Mouse (Mus musculus) limb, embryonic 14.5 days (tissue): Measurements from ENCODE around the gene Il31ra. TPM values are rescaled to one million over a fixed set of nuclear protein-coding genes. Genes with fewer than 3 reads are reported as not detected.
A peak's percentile ranks its signal among the peaks of the same experiment; 100 is the strongest.

Source experiments
- ATAC-seq: fragments of 200-750 bp; cut with Nextera tagmentation; 2 replicates; pipeline ENCODE4 v1.8.0; 2017; ENCODE audit warnings: low read depth, moderate number of reproducible peaks, moderate TSS enrichment; ENCODE audit not compliant: low FRiP score
- DNase-seq: peaks from one replicate; pipeline ENCODE4 v3.0.0-alpha.2; 2015; ENCODE audit warnings: low spot score
- H3K27ac ChIP-seq: fragments of 300-500 bp; sonication (generic); replicated peaks from 2 replicates; pipeline ENCODE4 v1.5.1; 2014; ENCODE audit warnings: low read depth, mild to moderate bottlenecking, low read length, moderate library complexity, mixed read lengths
- H3K27me3 ChIP-seq: fragments of 300-500 bp; sonication (generic); 2 replicates; pipeline ENCODE4 v1.6.1; 2014; ENCODE audit warnings: low read length, mixed read lengths; ENCODE audit not compliant: control insufficient read depth, insufficient read depth
- H3K36me3 ChIP-seq: fragments of 300-500 bp; sonication (generic); 2 replicates; pipeline ENCODE4 v1.6.1; 2014; ENCODE audit warnings: mild to moderate bottlenecking, low read length, moderate library complexity, mixed read lengths; ENCODE audit not compliant: control insufficient read depth, insufficient read depth
- H3K4me1 ChIP-seq: fragments of 300-500 bp; sonication (generic); 2 replicates; pipeline ENCODE4 v1.6.1; 2014; ENCODE audit warnings: antibody characterized with exemption, low read length, mixed read lengths; ENCODE audit not compliant: control insufficient read depth, insufficient read depth
- H3K4me2 ChIP-seq: fragments of 300-500 bp; sonication (generic); replicated peaks from 2 replicates; pipeline ENCODE4 v1.6.1; 2014; ENCODE audit warnings: low read depth, mild to moderate bottlenecking, low read length, moderate library complexity; ENCODE audit not compliant: severe bottlenecking
- H3K4me3 ChIP-seq: fragments of 300-500 bp; sonication (generic); replicated peaks from 2 replicates; pipeline ENCODE4 v1.5.1; 2014; ENCODE audit warnings: low read length
- H3K9ac ChIP-seq: fragments of 300-500 bp; sonication (generic); 2 replicates; pipeline ENCODE4 v1.6.1; 2014; ENCODE audit warnings: mild to moderate bottlenecking, low read depth, low read length, moderate library complexity; ENCODE audit not compliant: severe bottlenecking
- H3K9me3 ChIP-seq: fragments of 300-500 bp; sonication (generic); 2 replicates; pipeline ENCODE4 v1.6.1; 2016; ENCODE audit warnings: low read length; ENCODE audit not compliant: control insufficient read depth
- POLR2A ChIP-seq: fragments of 200-500 bp; IDR thresholded peaks from 2 replicates; pipeline ENCODE4 v1.8.0; 2012; ENCODE audit warnings: inconsistent platforms, mild to moderate bottlenecking, moderate library complexity, borderline replicate concordance; ENCODE audit not compliant: insufficient read depth, insufficient read length; ENCODE audit errors: extremely low read depth
- WGBS: fragments of 180-500 bp; shearing (Covaris S2); extraction: QIAGEN DNeasy Blood & Tissue Kit; methylation state at CpG from one replicate; pipeline ENCODE4 v1.1.7; 2014; 5-methylcytosine and 5-hydroxymethylcytosine counted together
- polyA plus RNA-seq, 2 experiments: library from polyadenylated mRNA; depleted of rRNA in 1 of 2; stranded (reverse) in 1 of 2; unstranded in 1 of 2; fragments of >200 nt; fragmentation: Nextera tagmentation in 1 of 2; extraction: Ambion mirVana in 1 of 2; gene quantifications; 2 replicates each; pipeline versions ENCODE4 v1.2.1 to v1.2.3; 2012 to 2014

The Il31ra gene
- polyA plus RNA-seq, 2 experiments, result 0.21 to 0.38 TPM

- Histone ChIP-seq H3K36me3 (peaks cover 12% of the 10 kb centered on the region), H3K4me2 (no peak overlapping the region), H3K27me3 (no peaks in the 10 kb centered on the region), H3K4me3 (no peak overlapping the region), H3K4me1 (0 out of 2 replicates have a peak, but pooled peaks cover 4% of the 10 kb centered on the region), H3K27ac (no peak overlapping the region), H3K9me3 (no peaks in the 10 kb centered on the region), H3K9ac (no peak overlapping the region)
- no peak for TF ChIP-seq POLR2A
- no peak for ATAC-seq
- no peak for DNase-seq
- WGBS, result 92% methylated on average over 19 of the region's 19 CpGs
Measured at GRCm38 (mm10) chr13:112510437-112511212, 83.5 kb downstream of the Il31ra start.

GRCm38 (mm10) chr13:112509465-112509864 is 84.7 kb downstream of the Il31ra start:
- Histone ChIP-seq H3K9ac (no peak overlapping the region), H3K4me1 (0 out of 2 replicates have a peak, but pooled peaks cover 4% of the 10 kb centered on the region), H3K9me3 (no peaks in the 10 kb centered on the region), H3K4me3 (no peak overlapping the region), H3K4me2 (no peak overlapping the region), H3K27ac (no peak overlapping the region), H3K27me3 (no peaks in the 10 kb centered on the region), H3K36me3 (peaks cover 23% of the 10 kb centered on the region)
- 25% methylated on average over 4 of the region's 4 CpGs for WGBS
- DNase-seq (peak; percentile 83), ATAC-seq (peak; percentile 74; the same call in 1 of the 2 replicates)
- TF ChIP-seq POLR2A, result no peak

GRCm38 (mm10) chr13:112508487-112508886 is 85.7 kb downstream of the Il31ra start:
- H3K4me2 ChIP-seq, result no peak overlapping the region
- WGBS, result 61% methylated on average over 5 of the region's 5 CpGs
- no peaks in the 10 kb centered on the region for H3K27me3 ChIP-seq
- no peak for TF ChIP-seq POLR2A
- H3K9me3 ChIP-seq, result no peaks in the 10 kb centered on the region
- ATAC-seq (no peak), DNase-seq (no peak)
- H3K27ac ChIP-seq, result no peak overlapping the region
- H3K36me3 ChIP-seq, result peaks cover 33% of the 10 kb centered on the region
- H3K4me1 ChIP-seq, result 0 out of 2 replicates have a peak, but pooled peaks cover 4% of the 10 kb centered on the region
- H3K9ac ChIP-seq, result no peak overlapping the region
- no peak overlapping the region for H3K4me3 ChIP-seq

GRCm38 (mm10) chr13:112507691-112508090 is 86.5 kb downstream of the Il31ra start:
- WGBS, result 79% methylated on average over 13 of the region's 13 CpGs
- Histone ChIP-seq H3K36me3 (peaks cover 40% of the 10 kb centered on the region), H3K9me3 (no peaks in the 10 kb centered on the region), H3K9ac (no peak overlapping the region), H3K27ac (no peak overlapping the region), H3K4me3 (no peak overlapping the region), H3K27me3 (no peaks in the 10 kb centered on the region), H3K4me1 (0 out of 2 replicates have a peak, but pooled peaks cover 4% of the 10 kb centered on the region), H3K4me2 (no peak overlapping the region)
- no peak for TF ChIP-seq POLR2A
- ATAC-seq (no peak), DNase-seq (no peak)

GRCm38 (mm10) chr13:112506766-112507165 is 87.4 kb downstream of the Il31ra start:
- H3K4me3 ChIP-seq, result no peak overlapping the region
- H3K4me2 ChIP-seq, result no peak overlapping the region
- peak; percentile 60 for DNase-seq
- no peak overlapping the region for H3K27ac ChIP-seq
- H3K9me3 ChIP-seq, result no peaks in the 10 kb centered on the region
- 42% methylated on average over 13 of the region's 13 CpGs for WGBS
- H3K27me3 ChIP-seq, result no peaks in the 10 kb centered on the region
- TF ChIP-seq POLR2A, result no peak
- H3K36me3 ChIP-seq, result peaks cover 48% of the 10 kb centered on the region
- no peak overlapping the region for H3K9ac ChIP-seq
- 0 out of 2 replicates have a peak, but pooled peaks cover 4% of the 10 kb centered on the region for H3K4me1 ChIP-seq
- ATAC-seq, result no peak
